Mouse (Mus musculus): ENCODE data around the gene Reps2. TPM values are rescaled to one million over a fixed set of nuclear protein-coding genes. Genes with fewer than 3 reads are reported as not detected.

Gene Reps2
- polyA plus RNA-seq, 1 experiment from 2014 or later = 0.90 TPM

DNA sequence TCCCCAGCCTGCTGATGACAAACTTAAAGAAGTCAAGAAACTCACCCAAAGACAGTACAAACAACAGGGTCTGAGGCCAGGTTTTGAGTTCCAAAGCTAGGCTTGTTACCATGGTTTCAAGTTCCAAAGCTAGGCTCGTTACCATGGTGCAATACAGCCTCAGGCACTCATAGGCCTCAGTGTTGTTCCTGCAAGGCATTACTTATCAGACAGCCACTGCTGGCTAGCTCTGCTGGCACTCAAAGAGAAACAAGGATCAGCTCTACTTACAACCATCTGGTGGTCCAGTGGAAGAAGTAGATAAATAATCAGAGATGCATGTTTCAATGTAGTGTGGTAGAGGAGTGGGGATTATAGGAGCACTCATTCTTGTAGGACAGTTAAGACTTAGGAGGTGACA lies 200.5 kb downstream of the Reps2 start:
- ATAC-seq = peak; percentile 58; the same call in 1 of the 2 replicates
- Histone ChIP-seq H3K36me3 (replicated peaks; ENCODE audit: insufficient read depth, low read length) (no peaks in the 10 kb centered on the region), H3K4me3 (ENCODE audit: low read depth, low read length) (no peak overlapping the region), H3K9ac (replicated peaks) (no peak overlapping the region), H3K4me2 (ENCODE audit: low read depth, low read length) (no peak overlapping the region), H3K27ac (ENCODE audit: low read depth) (no peak overlapping the region), H3K4me1 (ENCODE audit: insufficient read depth) (no peaks in the 10 kb centered on the region), H3K27me3 (ENCODE audit: insufficient read depth, low read length) (peaks cover 5% of the 10 kb centered on the region; the same call in 1 of the 2 replicates), H3K9me3 (ENCODE audit: low read length) (no peaks in the 10 kb centered on the region)
- TF ChIP-seq CTCF (IDR thresholded peaks at IDR 0.05; ENCODE audit: low read depth) (no peak), EP300 (IDR thresholded peaks at IDR 0.05; ENCODE audit: low read depth) (no peak)
- no peak for DNase-seq
- 46% methylated on average over 1 of the region's 1 CpGs for WGBS (ENCODE audit: insufficient replicate concordance)

DNA sequence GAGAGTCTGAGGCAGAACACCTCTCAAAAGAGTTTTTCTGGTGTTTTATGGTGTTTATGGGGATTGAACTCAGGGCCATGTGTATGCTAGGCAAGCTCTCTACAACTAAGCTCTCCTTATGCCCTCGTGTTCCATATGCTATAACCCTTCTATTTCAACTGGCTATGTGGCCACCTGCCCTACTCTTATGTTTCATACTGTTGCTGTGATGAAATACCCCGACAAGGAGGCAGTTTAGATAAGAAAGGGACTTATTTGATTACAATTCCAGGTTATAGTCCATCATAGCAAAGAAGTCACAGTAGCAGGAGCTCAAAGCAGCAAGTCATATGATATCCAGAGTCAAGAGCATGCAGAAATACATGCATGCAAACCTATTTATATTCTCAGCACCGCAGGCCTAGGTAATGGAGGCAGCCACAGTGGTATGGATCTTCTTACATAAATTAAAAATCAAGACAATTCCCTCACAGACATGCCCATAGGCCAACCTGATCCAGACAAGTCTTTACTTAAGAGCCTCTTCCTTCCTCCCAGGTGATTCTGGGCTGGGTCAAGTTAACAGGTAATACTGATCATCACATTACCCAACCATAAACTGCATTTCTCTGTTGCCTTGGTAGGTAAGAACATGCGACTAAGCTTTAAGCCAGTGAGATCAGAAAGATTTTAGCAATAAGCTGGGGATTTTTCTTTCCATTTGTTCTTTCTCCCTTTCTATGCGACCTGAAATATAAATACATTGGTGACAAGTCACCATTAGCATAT lies 210.5 kb downstream of the Reps2 start:
- no peak for ATAC-seq
- Histone ChIP-seq H3K4me1 (ENCODE audit: insufficient read depth) (no peaks in the 10 kb centered on the region), H3K27ac (ENCODE audit: low read depth) (no peak overlapping the region), H3K27me3 (ENCODE audit: insufficient read depth, low read length) (no peaks in the 10 kb centered on the region), H3K9me3 (ENCODE audit: low read length) (no peaks in the 10 kb centered on the region), H3K36me3 (replicated peaks; ENCODE audit: insufficient read depth, low read length) (no peaks in the 10 kb centered on the region), H3K4me3 (ENCODE audit: low read depth, low read length) (no peak overlapping the region), H3K4me2 (ENCODE audit: low read depth, low read length) (no peak overlapping the region), H3K9ac (replicated peaks) (no peak overlapping the region)
- 69% methylated on average over 5 of the region's 5 CpGs for WGBS (ENCODE audit: insufficient replicate concordance)
- no peak for DNase-seq
- TF ChIP-seq CTCF (IDR thresholded peaks at IDR 0.05; ENCODE audit: low read depth) = no peak
- no peak for TF ChIP-seq EP300 (IDR thresholded peaks at IDR 0.05; ENCODE audit: low read depth)

DNA sequence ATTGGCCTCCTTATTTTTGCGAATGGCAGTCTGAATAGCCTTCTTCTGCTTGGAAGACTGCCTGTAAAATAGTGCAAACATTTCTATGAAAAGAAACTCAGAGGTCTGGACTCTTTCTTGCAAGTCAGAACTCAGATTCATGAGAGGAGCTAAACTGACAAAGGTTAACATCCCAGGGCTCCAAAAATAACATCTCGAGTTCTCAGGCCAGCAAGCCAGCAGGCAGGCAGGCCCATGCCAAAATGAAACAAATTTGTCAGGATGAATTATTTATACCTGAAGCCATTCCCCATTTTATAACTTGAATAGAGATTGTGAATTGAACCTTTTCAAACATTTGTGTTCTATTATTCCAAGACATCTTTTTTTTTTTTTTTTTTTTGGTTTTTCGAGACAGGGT lies 215.8 kb downstream of the Reps2 start:
- ATAC-seq = no peak
- 67% methylated on average over 2 of the region's 3 CpGs for WGBS (ENCODE audit: insufficient replicate concordance)
- DNase-seq = no peak

DNA sequence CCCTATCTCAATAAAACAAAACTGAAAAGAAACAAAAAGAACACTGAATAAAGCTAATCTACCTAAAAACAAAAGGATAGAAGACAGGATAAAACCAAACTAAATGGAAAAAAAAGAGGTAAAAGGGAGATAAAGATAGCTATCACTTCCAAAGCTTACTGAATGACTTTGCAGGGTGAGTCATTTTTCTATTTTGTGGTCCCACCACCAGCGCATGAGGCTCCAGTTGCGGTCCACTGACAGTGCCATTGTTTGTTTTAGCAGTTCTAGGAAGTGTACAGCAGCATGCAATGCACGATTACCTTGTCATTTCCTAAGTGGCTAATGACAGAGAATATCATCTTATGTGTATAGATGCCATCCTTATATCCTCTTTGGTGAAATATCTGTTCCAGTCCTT lies 224.0 kb downstream of the Reps2 start:
- ATAC-seq = no peak
- H3K4me2 ChIP-seq (ENCODE audit: low read depth, low read length) = no peak overlapping the region
- no peak for DNase-seq
- no peaks in the 10 kb centered on the region for H3K9me3 ChIP-seq (ENCODE audit: low read length)
- no peak overlapping the region for H3K27ac ChIP-seq (ENCODE audit: low read depth)
- no peaks in the 10 kb centered on the region for H3K4me1 ChIP-seq (ENCODE audit: insufficient read depth)
- no peaks in the 10 kb centered on the region for H3K27me3 ChIP-seq (ENCODE audit: insufficient read depth, low read length)
- H3K9ac ChIP-seq (replicated peaks) = no peak overlapping the region
- TF ChIP-seq EP300 (IDR thresholded peaks at IDR 0.05; ENCODE audit: low read depth) (no peak), CTCF (IDR thresholded peaks at IDR 0.05; ENCODE audit: low read depth) (no peak)
- no peak overlapping the region for H3K4me3 ChIP-seq (ENCODE audit: low read depth, low read length)
- no peaks in the 10 kb centered on the region for H3K36me3 ChIP-seq (replicated peaks; ENCODE audit: insufficient read depth, low read length)
- 75% methylated on average over 3 of the region's 3 CpGs for WGBS (ENCODE audit: insufficient replicate concordance)

More for the DNA sequence above, 215.8 kb downstream of the Reps2 start:
- no peak for TF ChIP-seq CTCF (IDR thresholded peaks at IDR 0.05; ENCODE audit: low read depth)
- no peak for TF ChIP-seq EP300 (IDR thresholded peaks at IDR 0.05; ENCODE audit: low read depth)
- no peaks in the 10 kb centered on the region for H3K36me3 ChIP-seq (replicated peaks; ENCODE audit: insufficient read depth, low read length)
- H3K4me2 ChIP-seq (ENCODE audit: low read depth, low read length) = no peak overlapping the region
- H3K4me3 ChIP-seq (ENCODE audit: low read depth, low read length) = no peak overlapping the region
- H3K9ac ChIP-seq (replicated peaks) = no peak overlapping the region
- no peaks in the 10 kb centered on the region for H3K9me3 ChIP-seq (ENCODE audit: low read length)
- H3K27me3 ChIP-seq (ENCODE audit: insufficient read depth, low read length) = no peaks in the 10 kb centered on the region
- no peak overlapping the region for H3K27ac ChIP-seq (ENCODE audit: low read depth)
- no peaks in the 10 kb centered on the region for H3K4me1 ChIP-seq (ENCODE audit: insufficient read depth)

DNA sequence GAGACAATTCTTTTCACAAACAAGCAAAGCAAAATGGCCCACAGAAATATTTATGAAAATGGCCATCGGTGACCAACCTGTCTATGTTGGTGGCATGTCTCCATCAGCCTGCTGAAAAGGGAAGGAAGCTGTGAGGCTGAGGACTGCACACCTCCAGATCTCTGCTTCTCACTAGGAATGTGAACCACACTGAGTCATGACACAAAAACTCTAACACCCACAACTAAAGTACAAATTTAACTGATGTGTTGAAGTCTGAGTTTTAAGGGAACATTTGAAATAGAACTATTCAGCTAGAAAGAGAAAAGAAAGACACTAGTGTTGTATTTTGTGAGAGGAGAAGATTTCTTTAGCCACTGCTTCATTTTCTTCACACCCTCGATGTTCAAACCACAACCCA lies 230.3 kb downstream of the Reps2 start:
- H3K27me3 ChIP-seq (ENCODE audit: insufficient read depth, low read length) = 0 out of 2 replicates have a peak, but pooled peaks cover 3% of the 10 kb centered on the region
- WGBS (ENCODE audit: insufficient replicate concordance) = 76% methylated on average over 2 of the region's 2 CpGs
- H3K4me3 ChIP-seq (ENCODE audit: low read depth, low read length) = no peak overlapping the region
- H3K4me2 ChIP-seq (ENCODE audit: low read depth, low read length) = no peak overlapping the region
- H3K4me1 ChIP-seq (ENCODE audit: insufficient read depth) = no peaks in the 10 kb centered on the region
- H3K9ac ChIP-seq (replicated peaks) = no peak overlapping the region
- H3K36me3 ChIP-seq (replicated peaks; ENCODE audit: insufficient read depth, low read length) = no peaks in the 10 kb centered on the region
- no peaks in the 10 kb centered on the region for H3K9me3 ChIP-seq (ENCODE audit: low read length)
- ATAC-seq (no peak), DNase-seq (no peak)
- H3K27ac ChIP-seq (ENCODE audit: low read depth) = no peak overlapping the region
- TF ChIP-seq CTCF (IDR thresholded peaks at IDR 0.05; ENCODE audit: low read depth) = no peak
- no peak for TF ChIP-seq EP300 (IDR thresholded peaks at IDR 0.05; ENCODE audit: low read depth)

DNA sequence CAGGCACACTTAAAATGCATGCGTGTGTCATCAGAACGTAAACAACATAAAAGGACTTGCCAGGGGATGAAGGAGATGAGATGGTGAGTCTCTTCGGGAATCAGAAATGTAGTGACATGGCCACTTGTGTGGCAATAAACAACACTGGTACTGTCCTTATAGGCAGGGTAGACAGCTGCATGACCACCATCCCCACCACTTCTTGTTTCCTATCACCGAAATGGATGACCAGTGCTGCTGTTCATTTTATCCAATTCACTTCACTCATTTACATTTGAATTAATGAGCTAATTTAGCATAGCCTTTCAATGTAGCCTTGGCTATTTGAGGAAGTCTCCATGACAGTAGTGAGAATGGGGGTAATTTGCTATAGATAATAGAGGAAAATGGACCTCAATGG lies 236.2 kb downstream of the Reps2 start:
- 88% methylated on average over 4 of the region's 4 CpGs for WGBS (ENCODE audit: insufficient replicate concordance)
- Histone ChIP-seq H3K9ac (replicated peaks) (no peak overlapping the region), H3K4me1 (ENCODE audit: insufficient read depth) (no peaks in the 10 kb centered on the region), H3K9me3 (ENCODE audit: low read length) (no peaks in the 10 kb centered on the region), H3K4me3 (ENCODE audit: low read depth, low read length) (no peak overlapping the region), H3K27me3 (ENCODE audit: insufficient read depth, low read length) (peaks cover 7% of the 10 kb centered on the region; the same call in 1 of the 2 replicates), H3K27ac (ENCODE audit: low read depth) (no peak overlapping the region), H3K36me3 (replicated peaks; ENCODE audit: insufficient read depth, low read length) (no peaks in the 10 kb centered on the region), H3K4me2 (ENCODE audit: low read depth, low read length) (no peak overlapping the region)
- DNase-seq = no peak
- no peak for ATAC-seq
- TF ChIP-seq EP300 (IDR thresholded peaks at IDR 0.05; ENCODE audit: low read depth) = no peak
- TF ChIP-seq CTCF (IDR thresholded peaks at IDR 0.05; ENCODE audit: low read depth) = no peak
